Mouse (Mus musculus) midbrain, postnatal 0 days (tissue): Measurements from ENCODE around the gene Wwtr1. TPM values are rescaled to one million over a fixed set of nuclear protein-coding genes. Genes with fewer than 3 reads are reported as not detected.

ENCODE experiments used
- ATAC-seq: fragments of 200-750 bp; cut with Nextera tagmentation; 2 replicates; pipeline ENCODE4 v1.8.0; 2017; ENCODE audit warnings: moderate number of reproducible peaks, mild to moderate bottlenecking, moderate TSS enrichment, moderate library complexity; ENCODE audit not compliant: low FRiP score
- DNase-seq: peaks from one replicate; pipeline ENCODE4 v3.0.0-alpha.2; 2015; ENCODE audit warnings: low spot score
- H3K27ac ChIP-seq: fragments of 300-500 bp; sonication (generic); 2 replicates; pipeline ENCODE4 v1.5.1; 2014; ENCODE audit warnings: low read depth, mild to moderate bottlenecking, low read length, mixed read lengths
- H3K27me3 ChIP-seq: fragments of 300-500 bp; sonication (generic); 2 replicates; pipeline ENCODE4 v1.6.1; 2014; ENCODE audit warnings: low read length, control low read depth, mixed read lengths; ENCODE audit not compliant: insufficient read depth
- H3K36me3 ChIP-seq: fragments of 300-500 bp; sonication (generic); 2 replicates; pipeline ENCODE4 v1.6.1; 2014; ENCODE audit warnings: low read length, control low read depth, mixed read lengths; ENCODE audit not compliant: insufficient read depth
- H3K4me1 ChIP-seq: fragments of 300-500 bp; sonication (generic); 2 replicates; pipeline ENCODE4 v1.6.1; 2014; ENCODE audit warnings: mild to moderate bottlenecking, control low read depth, antibody characterized with exemption, low read length, mixed read lengths; ENCODE audit not compliant: insufficient read depth
- H3K4me2 ChIP-seq: fragments of 300-500 bp; sonication (generic); 2 replicates; pipeline ENCODE4 v1.6.1; 2014; ENCODE audit warnings: low read depth, mild to moderate bottlenecking, low read length, mixed read lengths; ENCODE audit not compliant: poor library complexity, severe bottlenecking
- H3K4me3 ChIP-seq: fragments of 300-500 bp; sonication (generic); 2 replicates; pipeline ENCODE4 v1.5.1; 2014; ENCODE audit warnings: low read depth, mild to moderate bottlenecking, low read length, moderate library complexity
- H3K9ac ChIP-seq: fragments of 300-500 bp; sonication (generic); replicated peaks from 2 replicates; pipeline ENCODE4 v1.6.1; 2014; ENCODE audit warnings: mild to moderate bottlenecking, low read length, moderate library complexity, mixed read lengths; ENCODE audit not compliant: poor library complexity, severe bottlenecking
- H3K9me3 ChIP-seq: fragments of 300-500 bp; sonication (generic); 2 replicates; pipeline ENCODE4 v1.6.1; 2016; ENCODE audit warnings: low read length, control low read depth
- CTCF ChIP-seq: IDR thresholded peaks from 2 replicates; pipeline ENCODE4 v1.5.1; 2016; ENCODE audit warnings: antibody characterized with exemption, mild to moderate bottlenecking
- WGBS: fragments of 180-500 bp; shearing (Covaris S2); extraction: QIAGEN DNeasy Blood & Tissue Kit; methylation state at CpG from one replicate; pipeline ENCODE4 v1.1.7; 2014; 5-methylcytosine and 5-hydroxymethylcytosine counted together
- polyA plus RNA-seq: library from polyadenylated mRNA; unstranded; fragments of >200 nt; fragmentation: Nextera tagmentation; extraction: Ambion mirVana; gene quantifications from 2 replicates; pipeline ENCODE4 v1.2.1, GENCODE M21; 2015
- total RNA-seq: library from RNA; depleted of rRNA; stranded (reverse); fragments of >200 nt; gene quantifications from 2 replicates; pipeline ENCODE4 v1.2.3, GENCODE M21; 2014

Wwtr1 gene
- total and polyA plus RNA-seq, 2 experiments from 2014 or later = 8.6 to 27.2 TPM

- H3K27ac ChIP-seq = no peak overlapping the region
- H3K9me3 ChIP-seq = no peaks in the 10 kb centered on the region
- no peak for DNase-seq
- WGBS = 96% methylated on average over 9 of the region's 9 CpGs
- no peaks in the 10 kb centered on the region for H3K36me3 ChIP-seq
- H3K27me3 ChIP-seq = no peaks in the 10 kb centered on the region
- no peak overlapping the region for H3K9ac ChIP-seq
- TF ChIP-seq CTCF = no peak
- H3K4me3 ChIP-seq = no peak overlapping the region
- H3K4me2 ChIP-seq = no peak overlapping the region
- no peaks in the 10 kb centered on the region for H3K4me1 ChIP-seq
- ATAC-seq = no peak
These were observed 42.6 kb downstream of the Wwtr1 start for GRCm38 (mm10) chr3:57532991-57533725.

GRCm38 (mm10) chr3:57530836-57531235, 44.9 kb downstream of the Wwtr1 start:
- Histone ChIP-seq H3K9me3 (no peaks in the 10 kb centered on the region), H3K4me3 (no peak overlapping the region), H3K4me2 (no peak overlapping the region), H3K27me3 (no peaks in the 10 kb centered on the region), H3K4me1 (no peaks in the 10 kb centered on the region), H3K27ac (no peak overlapping the region), H3K36me3 (no peaks in the 10 kb centered on the region), H3K9ac (no peak overlapping the region)
- no peak for TF ChIP-seq CTCF
- no peak for ATAC-seq
- WGBS = 64% methylated on average over 1 of the region's 1 CpGs
- DNase-seq = no peak

- WGBS = 96% methylated on average over 4 of the region's 4 CpGs
- Histone ChIP-seq H3K9me3 (no peaks in the 10 kb centered on the region), H3K9ac (no peak overlapping the region), H3K4me2 (no peak overlapping the region), H3K4me1 (no peaks in the 10 kb centered on the region), H3K27ac (no peak overlapping the region), H3K4me3 (no peak overlapping the region), H3K27me3 (no peaks in the 10 kb centered on the region), H3K36me3 (no peaks in the 10 kb centered on the region)
- no peak for DNase-seq
- ATAC-seq = no peak
- no peak for TF ChIP-seq CTCF
These were observed 45.5 kb downstream of the Wwtr1 start for GRCm38 (mm10) chr3:57530221-57530620.

GRCm38 (mm10) chr3:57527154-57527553, 48.6 kb downstream of the Wwtr1 start:
- H3K9me3 ChIP-seq = no peaks in the 10 kb centered on the region
- ATAC-seq (no peak), DNase-seq (no peak)
- TF ChIP-seq CTCF = no peak
- H3K27ac ChIP-seq = no peak overlapping the region
- no peaks in the 10 kb centered on the region for H3K4me1 ChIP-seq
- H3K36me3 ChIP-seq = no peaks in the 10 kb centered on the region
- H3K4me3 ChIP-seq = no peak overlapping the region
- no peak overlapping the region for H3K9ac ChIP-seq
- H3K27me3 ChIP-seq = no peaks in the 10 kb centered on the region
- no peak overlapping the region for H3K4me2 ChIP-seq

- WGBS = 96% methylated on average over 5 of the region's 5 CpGs
- H3K27ac ChIP-seq = no peak overlapping the region
- no peak for ATAC-seq
- no peak overlapping the region for H3K4me3 ChIP-seq
- H3K4me1 ChIP-seq = no peaks in the 10 kb centered on the region
- no peak for DNase-seq
- no peak overlapping the region for H3K9ac ChIP-seq
- H3K9me3 ChIP-seq = no peaks in the 10 kb centered on the region
- H3K4me2 ChIP-seq = no peak overlapping the region
- no peak for TF ChIP-seq CTCF
- H3K36me3 ChIP-seq = no peaks in the 10 kb centered on the region
- H3K27me3 ChIP-seq = no peaks in the 10 kb centered on the region
These were observed 52.6 kb downstream of the Wwtr1 start for GRCm38 (mm10) chr3:57523093-57523492.

GRCm38 (mm10) chr3:57521876-57522275, 53.8 kb downstream of the Wwtr1 start:
- Histone ChIP-seq H3K4me3 (no peak overlapping the region), H3K36me3 (no peaks in the 10 kb centered on the region), H3K27ac (no peak overlapping the region), H3K9ac (no peak overlapping the region), H3K27me3 (no peaks in the 10 kb centered on the region), H3K4me2 (no peak overlapping the region), H3K4me1 (no peaks in the 10 kb centered on the region), H3K9me3 (no peaks in the 10 kb centered on the region)
- WGBS = 93% methylated on average over 4 of the region's 4 CpGs
- no peak for TF ChIP-seq CTCF
- ATAC-seq = no peak
- DNase-seq = no peak
